Mouse (Mus musculus) small intestine, adult 2 months (tissue): Measurements from ENCODE around the gene Klrb1c. TPM values are rescaled to one million over a fixed set of nuclear protein-coding genes. Genes with fewer than 3 reads are reported as not detected.
"Not testable (repeated sequence)": the region's sequence is repeated elsewhere in the genome, so short reads cannot be mapped to it uniquely, and the experiment has no call there.

Experiments
- H3K27ac ChIP-seq: fragments of 200-500 bp; 2 replicates; pipeline ENCODE4 v1.5.1; 2012; ENCODE audit warnings: low read depth, low read length, control low read depth, inconsistent platforms; ENCODE audit not compliant: insufficient read depth
- H3K27me3 ChIP-seq: fragments of 200-500 bp; 2 replicates; pipeline ENCODE4 v1.6.1; 2012; ENCODE audit warnings: mild to moderate bottlenecking, moderate library complexity, low read length, inconsistent platforms; ENCODE audit not compliant: control insufficient read depth, insufficient read depth
- H3K36me3 ChIP-seq: fragments of 200-500 bp; 2 replicates; pipeline ENCODE4 v1.6.1; 2012; ENCODE audit warnings: mild to moderate bottlenecking, low read length, control low read depth, inconsistent platforms; ENCODE audit not compliant: control insufficient read depth, insufficient read depth
- H3K4me1 ChIP-seq: fragments of 200-500 bp; 2 replicates; pipeline ENCODE4 v1.6.1; 2012; ENCODE audit warnings: low read length, inconsistent platforms, mixed read lengths; ENCODE audit not compliant: control insufficient read depth, insufficient read depth, insufficient read length
- H3K4me3 ChIP-seq: fragments of 200-500 bp; 2 replicates; pipeline ENCODE4 v1.5.1; 2012; ENCODE audit warnings: low read depth, mild to moderate bottlenecking, control low read depth, inconsistent platforms, low read length, moderate library complexity
- CTCF ChIP-seq: fragments of 200-500 bp; IDR thresholded peaks from 2 replicates; pipeline ENCODE4 v1.5.1; 2012; ENCODE audit warnings: low read depth, mild to moderate bottlenecking, control low read depth, inconsistent platforms, low read length, moderate library complexity, mixed read lengths; ENCODE audit not compliant: insufficient replicate concordance, insufficient read length; ENCODE audit errors: extremely low read depth
- POLR2A ChIP-seq: fragments of 200-500 bp; IDR thresholded peaks from 2 replicates; pipeline ENCODE4 v1.6.1; 2012; ENCODE audit warnings: low read depth, mild to moderate bottlenecking, control low read depth, inconsistent platforms, low read length, moderate library complexity
- WGBS: fragments of 180-500 bp; shearing (Covaris S2); methylation state at CpG from one replicate; pipeline ENCODE4 v1.1.7; 2018; 5-methylcytosine and 5-hydroxymethylcytosine counted together
- polyA plus RNA-seq: library from polyadenylated mRNA; depleted of rRNA; stranded (reverse); fragments of >200 nt; gene quantifications from 2 replicates; pipeline ENCODE4 v1.2.3, GENCODE M21; 2012

Gene Klrb1c
- polyA plus RNA-seq, 1 experiment, result not detected

DNA sequence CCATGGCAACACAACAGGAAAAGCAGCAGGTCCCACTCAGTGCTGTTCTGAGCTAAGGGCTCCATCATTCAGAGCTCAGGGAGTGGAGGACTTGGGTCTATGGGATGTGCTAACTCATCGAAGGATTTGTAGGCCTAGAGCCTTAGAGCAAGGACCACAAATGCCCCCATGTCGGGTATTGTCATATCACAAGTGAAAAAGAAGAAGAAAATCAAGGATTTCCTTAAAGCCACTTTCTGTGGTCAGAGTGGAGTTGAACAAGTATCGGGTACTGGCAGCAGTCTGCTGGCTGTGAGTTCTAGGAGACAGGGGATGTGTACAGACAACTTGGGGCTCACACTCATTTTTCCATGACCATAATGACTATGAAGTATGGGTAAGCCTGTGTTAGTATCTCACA, 37.8 kb upstream of the Klrb1c start:
- Histone ChIP-seq H3K4me1 (no peaks in the 10 kb centered on the region), H3K27ac (no peak overlapping the region), H3K4me3 (no peak overlapping the region), H3K27me3 (no peaks in the 10 kb centered on the region), H3K36me3 (no peaks in the 10 kb centered on the region)
- WGBS, result 77% methylated on average over 3 of the region's 3 CpGs
- no peak for TF ChIP-seq CTCF
- TF ChIP-seq POLR2A, result no peak

DNA sequence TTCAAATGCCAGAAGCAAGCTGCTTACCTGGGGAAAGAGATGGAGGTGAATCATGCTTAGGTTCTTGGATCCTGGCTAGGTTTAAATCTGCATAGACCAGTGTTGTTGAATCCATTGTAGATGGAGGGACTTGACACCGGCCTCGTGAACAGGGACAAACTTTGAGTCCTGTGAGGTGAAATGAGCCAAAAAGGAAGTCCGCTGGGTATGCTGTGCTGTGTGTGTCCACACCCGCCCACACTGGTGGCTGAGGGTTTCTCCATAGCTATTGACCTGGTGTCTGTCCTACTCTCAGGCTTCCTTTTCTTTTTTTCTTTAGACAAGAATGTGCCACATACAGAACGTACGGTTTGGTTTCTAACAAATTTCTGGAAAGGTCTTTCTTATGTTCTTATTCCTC, 37.1 kb upstream of the Klrb1c start, which contains the start of the genes Gm44511 and Klrb1b:
Gene Gm44511 (minus strand): TSS at position 184 of the 400 bp plus-strand sequence.
Gene Klrb1b (minus strand): TSS at position 200 of the 400 bp plus-strand sequence.
- Histone ChIP-seq H3K4me3 (no peak within 1 kb of the TSS), H3K27me3 (no peaks in the 10 kb centered on the region), H3K4me1 (no peaks in the 10 kb centered on the region), H3K27ac (no peak within 1 kb of the TSS), H3K36me3 (no peaks in the 10 kb centered on the region)
- 87% methylated on average over 6 of the region's 6 CpGs for WGBS
- no peak for TF ChIP-seq CTCF
- no peak for TF ChIP-seq POLR2A

DNA sequence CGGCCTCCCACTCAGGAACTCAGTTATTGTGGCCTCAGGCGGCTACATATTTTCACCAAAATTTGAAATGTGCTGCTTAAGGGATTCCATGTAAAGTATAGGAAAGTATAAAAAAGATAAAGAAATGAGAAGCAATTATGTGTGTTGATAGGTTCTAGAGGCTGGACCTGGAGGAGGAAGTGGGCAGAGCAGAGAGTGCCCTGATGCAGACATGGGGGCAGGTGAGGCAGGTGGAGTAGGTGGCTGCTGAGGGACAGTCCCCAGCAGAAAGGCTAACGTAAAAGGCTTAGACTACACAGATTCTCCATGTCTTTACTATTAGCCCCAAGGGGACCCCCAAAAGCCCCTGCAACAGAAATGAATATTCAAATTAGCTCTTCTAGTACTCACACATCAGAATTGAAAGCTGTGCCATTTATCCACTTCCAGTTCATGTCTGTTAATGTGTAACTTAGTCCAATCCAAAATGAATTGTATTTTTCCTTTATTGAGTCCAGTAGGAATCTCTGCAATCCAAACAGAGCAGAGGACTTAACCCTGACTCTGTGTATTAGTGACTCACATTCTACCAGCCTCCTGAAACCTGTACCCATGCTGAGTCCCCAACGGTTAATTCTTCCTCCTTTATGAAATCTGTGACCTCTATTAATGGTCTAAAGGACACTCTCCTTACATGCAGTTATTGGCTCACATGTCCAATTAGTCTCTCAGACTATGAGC, 29.2 kb upstream of the Klrb1c start:
- Histone ChIP-seq H3K36me3 (no peaks in the 10 kb centered on the region), H3K4me1 (no peaks in the 10 kb centered on the region), H3K27me3 (no peaks in the 10 kb centered on the region), H3K4me3 (no peak overlapping the region), H3K27ac (no peak overlapping the region)
- WGBS, result 59% methylated on average over 4 of the region's 4 CpGs
- no peak for TF ChIP-seq CTCF
- no peak for TF ChIP-seq POLR2A

DNA sequence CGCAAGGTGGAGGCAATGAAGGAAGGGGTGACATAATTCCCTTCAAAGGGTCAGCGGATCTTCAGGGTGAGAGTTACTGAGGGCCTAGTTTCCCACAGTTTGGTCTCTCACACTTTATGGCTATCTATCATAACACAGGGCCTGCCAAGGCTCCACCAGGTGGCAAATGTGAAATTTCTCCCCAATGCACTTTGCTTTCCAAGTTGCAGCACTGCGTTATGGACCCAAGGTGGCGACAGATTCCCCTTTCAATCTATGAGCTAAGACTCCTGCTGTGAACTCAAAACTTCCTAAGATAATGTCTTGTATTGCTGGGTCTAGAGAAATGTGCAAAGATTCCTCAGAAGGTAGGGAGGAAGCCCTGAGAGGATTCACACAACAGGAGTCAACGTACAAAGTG, 19.5 kb upstream of the Klrb1c start:
- no peak overlapping the region for H3K27ac ChIP-seq
- no peaks in the 10 kb centered on the region for H3K36me3 ChIP-seq
- TF ChIP-seq POLR2A (no peak), CTCF (peak; percentile 49; the same call in 1 of the 2 replicates)
- no peaks in the 10 kb centered on the region for H3K4me1 ChIP-seq
- no peaks in the 10 kb centered on the region for H3K27me3 ChIP-seq
- H3K4me3 ChIP-seq, result no peak overlapping the region
- WGBS, result 69% methylated on average over 5 of the region's 5 CpGs

DNA sequence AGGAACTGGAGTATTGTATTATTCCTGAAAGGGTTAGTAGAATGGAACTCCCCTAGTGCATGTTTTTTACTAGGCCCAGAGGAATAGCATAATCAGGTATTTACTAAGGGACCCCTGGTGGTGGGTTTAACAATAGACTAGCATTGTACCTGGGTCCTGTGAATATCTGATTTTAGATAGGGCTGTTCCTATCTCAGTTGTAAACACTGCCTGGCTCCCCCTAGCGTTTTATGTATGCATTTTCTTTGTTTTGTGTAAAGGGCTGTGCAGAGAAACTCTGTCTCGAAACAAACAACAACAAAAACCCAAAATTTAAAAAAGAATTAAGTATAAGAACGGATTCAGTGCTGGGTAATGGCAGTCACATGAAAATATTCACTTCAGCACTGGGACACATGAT, 18.0 kb upstream of the Klrb1c start:
- H3K27ac ChIP-seq, result no peak overlapping the region
- no peaks in the 10 kb centered on the region for H3K27me3 ChIP-seq
- H3K4me1 ChIP-seq, result peaks cover 4% of the 10 kb centered on the region; the same call in 1 of the 2 replicates
- H3K36me3 ChIP-seq, result no peaks in the 10 kb centered on the region
- 64% methylated on average over 3 of the region's 3 CpGs for WGBS
- TF ChIP-seq POLR2A (no peak), CTCF (no peak)
- H3K4me3 ChIP-seq, result no peak overlapping the region

DNA sequence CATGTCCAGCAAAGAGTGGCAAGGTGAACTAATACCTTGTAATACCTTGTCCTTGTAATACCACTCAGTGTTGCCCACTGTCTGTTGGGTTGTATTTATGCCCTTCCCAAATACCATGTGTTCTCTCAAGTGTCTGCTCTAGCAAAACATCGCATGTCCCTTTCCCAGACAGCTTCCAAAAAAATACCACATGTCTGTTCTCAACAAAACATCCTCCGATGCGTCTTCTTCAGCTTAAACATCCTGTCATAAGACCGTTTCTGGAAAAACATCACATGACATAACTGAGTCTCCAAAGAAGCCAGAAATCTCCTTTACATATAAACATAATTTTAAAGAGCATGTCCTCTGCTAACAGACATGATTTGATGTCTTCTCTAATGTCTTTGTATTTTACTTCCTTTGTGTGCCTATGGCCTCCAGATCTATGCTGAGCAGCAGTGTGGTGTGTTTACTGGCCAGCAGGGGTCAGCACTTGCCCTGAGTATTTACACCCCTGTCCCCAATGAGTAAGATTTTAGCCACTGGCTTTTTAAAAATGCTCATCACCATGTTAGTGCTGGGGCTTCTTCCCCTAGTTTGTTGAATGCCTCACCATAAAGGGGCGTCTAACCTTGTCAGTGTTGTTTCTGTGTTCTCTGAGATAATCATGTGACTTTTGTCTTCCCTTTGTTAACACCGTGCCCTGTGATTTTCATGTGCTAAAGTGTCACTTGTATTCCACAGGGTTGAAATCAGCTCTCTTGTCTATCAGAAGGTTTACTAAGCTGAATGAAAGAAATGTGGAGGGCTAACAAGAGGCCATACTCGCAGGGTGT, 16.0 kb upstream of the Klrb1c start:
- H3K27me3 ChIP-seq, H3K4me1 ChIP-seq, H3K36me3 ChIP-seq, H3K4me3 ChIP-seq, H3K27ac ChIP-seq: not testable (repeated sequence)
- WGBS, result 65% methylated on average over 7 of the region's 7 CpGs
- TF ChIP-seq CTCF, result peak; percentile 40; the same call in 1 of the 2 replicates

DNA sequence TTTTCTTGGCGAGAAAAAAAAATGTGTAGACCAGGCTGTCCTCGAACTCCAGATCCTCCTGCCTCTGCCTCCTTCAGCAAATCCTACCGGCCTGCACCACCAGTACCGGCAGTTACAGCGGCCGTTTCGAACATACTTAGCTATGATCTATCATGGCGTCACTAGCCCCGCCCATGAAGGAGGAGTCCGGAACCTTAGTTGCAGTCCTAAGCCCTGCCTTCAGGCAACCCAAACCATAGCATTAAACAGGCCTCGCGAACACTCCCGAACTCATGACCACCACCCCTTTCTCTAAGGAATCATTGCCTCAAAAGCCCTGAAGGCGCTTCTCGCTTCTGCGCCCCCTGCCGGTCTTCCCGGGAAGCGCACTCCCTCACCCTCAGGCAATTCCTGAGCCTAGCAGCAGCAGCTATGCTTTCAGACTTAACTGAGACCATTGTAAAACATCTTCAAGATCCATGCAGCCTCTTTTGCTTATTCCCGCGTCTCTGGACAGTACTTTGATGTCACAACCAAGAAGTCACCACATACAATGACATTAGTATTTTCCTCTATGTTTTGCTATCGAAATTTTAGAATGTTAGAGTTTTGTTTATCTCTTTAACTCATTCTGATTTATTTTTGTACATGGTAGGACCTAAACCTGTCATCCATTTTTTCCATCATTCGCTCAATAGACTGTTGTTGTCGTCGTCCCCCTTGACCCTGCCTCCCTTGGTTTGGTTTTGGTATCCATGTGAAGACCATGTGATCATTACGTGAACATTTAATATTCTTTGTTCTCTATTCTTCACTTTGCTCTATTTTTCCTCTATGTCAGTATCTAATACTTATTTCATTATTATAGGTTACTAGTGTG, 14.2 kb upstream of the Klrb1c start:
- peaks cover 5% of the 10 kb centered on the region for H3K4me1 ChIP-seq
- peak; percentile 97 for TF ChIP-seq CTCF
- TF ChIP-seq POLR2A, result no peak; the same call in 1 of the 2 replicates
- no peaks in the 10 kb centered on the region for H3K36me3 ChIP-seq
- peak overlapping the region; percentile 61 for H3K4me3 ChIP-seq
- 7% methylated on average over 26 of the region's 26 CpGs for WGBS
- no peak overlapping the region for H3K27ac ChIP-seq
- H3K27me3 ChIP-seq, result no peaks in the 10 kb centered on the region
